Mouse (Mus musculus): ENCODE results near the gene Fktn.

DNA sequence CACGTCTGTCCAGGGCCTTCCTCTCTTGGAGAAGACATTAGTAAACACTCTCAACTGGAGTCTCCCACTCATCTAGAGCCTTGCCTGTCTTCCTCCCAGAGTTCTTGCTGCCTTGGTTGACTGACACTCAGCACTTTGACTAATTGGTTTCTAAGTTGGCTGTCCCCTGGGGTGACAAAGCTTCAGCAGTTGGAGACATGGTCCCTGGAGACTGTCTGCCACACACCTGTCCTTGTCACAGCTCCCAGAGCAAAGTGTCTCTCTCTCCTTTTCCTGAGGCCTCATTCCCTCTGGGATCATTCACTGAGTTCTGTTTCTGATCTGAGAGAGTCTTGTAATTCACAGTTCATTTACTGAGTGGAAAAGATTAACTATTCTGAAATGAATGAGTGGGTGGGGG lies 86.0 kb downstream of the Fktn start:
- no peak for TF ChIP-seq CTCF (IDR thresholded peaks at IDR 0.05; ENCODE audit: extremely low read depth, insufficient read depth, insufficient read length, insufficient replicate concordance)
- no peak for TF ChIP-seq POLR2A (IDR thresholded peaks at IDR 0.05; ENCODE audit: low read depth, low read length)

All from spleen, adult 2 months (tissue).